Comparison of ENCODE assay signal across 10 mouse cellular contexts in genomic region chr6:99344357-99344756, GRCm38 (mm10).
"Had no signal": no experiment of that assay in that cellular context is flagged by ENCODE, and none has a peak within 500 bp of the region (broad histone marks: within the 10 kb centered on the region; RNA-seq: fewer than 3 reads in every experiment).

No protein-coding gene starts in this region.

- DNase-seq: kidney, postnatal 10 days; kidney, postnatal 4 days; liver; liver, embryonic 13.5 days; liver, postnatal 0 days; lung, postnatal 14 days; midbrain, embryonic 14.5 days; right cerebral cortex, postnatal 4 days; spleen, adult 18-20 months; thymus, postnatal 4 days had no signal

- ATAC-seq: liver, postnatal 0 days had no signal
